Mouse (Mus musculus): ENCODE results near the gene 6030468B19Rik. TPM values are rescaled to one million over a fixed set of nuclear protein-coding genes. Genes with fewer than 3 reads are reported as not detected.

Gene 6030468B19Rik
- polyA plus RNA-seq, 2 experiments = 67.1 to 104 TPM

GRCm38 (mm10) chr11:117791441-117791761, 6.1 kb upstream of the 6030468B19Rik start:
- peaks cover 32 to 39% of the 10 kb centered on the region in 2 experiments for H3K4me1 ChIP-seq (replicated peaks; ENCODE audit: control insufficient read depth in 2 of 2, insufficient read depth in 2 of 2, low read length in 1 of 2)
- no peak overlapping the region for H3K4me3 ChIP-seq (ENCODE audit: insufficient read depth in 1 of 2, low read depth in 2 of 2, low read length in 2 of 2)
- DNase-seq (ENCODE audit: low read depth in 3 of 3, low spot score in 3 of 3) = no peak
- H3K9me3 ChIP-seq (ENCODE audit: control insufficient read depth, low read length) = no peaks in the 10 kb centered on the region
- no peak overlapping the region for H3K9ac ChIP-seq (replicated peaks)
- no peak for TF ChIP-seq EP300 (IDR thresholded peaks at IDR 0.05; ENCODE audit: low read depth)
- no peak for TF ChIP-seq CTCF (IDR thresholded peaks at IDR 0.05; ENCODE audit: low read depth)
- ATAC-seq (ENCODE audit: insufficient read depth) = no peak
- peak overlapping the region; percentile 63; the same call in 1 of the 2 replicates for H3K4me2 ChIP-seq (ENCODE audit: low read depth)
- no peaks in the 10 kb centered on the region for H3K27me3 ChIP-seq (ENCODE audit: control insufficient read depth, insufficient read depth, low read length)
- H3K36me3 ChIP-seq (replicated peaks; ENCODE audit: control insufficient read depth, insufficient read depth, low read depth) = peaks cover 23% of the 10 kb centered on the region
- WGBS (ENCODE audit: insufficient replicate concordance) = 83% methylated on average over 9 of the region's 9 CpGs
- peak overlapping the region; percentile 55 for H3K27ac ChIP-seq

DNA sequence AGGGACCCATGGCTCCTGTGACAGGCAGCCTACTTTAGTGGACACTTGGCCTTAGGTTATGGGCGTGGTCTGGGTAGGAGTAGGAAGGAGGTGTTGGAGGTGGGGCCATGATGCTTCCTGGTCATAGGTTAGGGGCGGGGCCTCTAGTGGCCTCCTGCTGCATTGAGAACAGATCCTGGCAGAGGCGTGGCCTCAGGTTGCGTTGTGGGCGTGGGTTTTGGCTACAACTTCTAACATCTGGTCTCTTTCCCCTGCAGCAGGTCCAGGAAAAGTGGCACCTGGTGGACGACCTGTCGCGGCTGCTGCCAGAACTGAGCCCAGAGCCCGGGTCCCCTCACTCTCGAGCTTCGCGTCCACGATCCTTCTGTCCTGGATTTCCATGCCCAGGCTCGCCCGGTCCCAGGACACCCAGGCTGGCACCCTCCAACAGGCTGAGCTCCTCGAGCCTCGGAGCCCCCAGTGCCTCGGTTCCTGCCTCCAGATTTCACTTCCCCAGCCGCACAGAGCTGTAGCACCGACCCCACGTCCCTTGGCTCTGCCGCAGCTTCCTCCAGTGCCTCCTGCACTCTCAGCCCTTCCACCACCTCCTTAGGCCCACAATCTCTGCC, 5.1 kb upstream of the 6030468B19Rik start:
- H3K4me2 ChIP-seq (ENCODE audit: low read depth) = peak overlapping the region; percentile 69
- peak overlapping the region; percentile 56 for H3K9ac ChIP-seq (replicated peaks)
- peak; percentile 75 for ATAC-seq (ENCODE audit: insufficient read depth)
- peaks cover 14% of the 10 kb centered on the region for H3K36me3 ChIP-seq (replicated peaks; ENCODE audit: control insufficient read depth, insufficient read depth, low read depth)
- peak overlapping the region; percentile 55 for H3K27ac ChIP-seq
- peaks cover 41 to 48% of the 10 kb centered on the region in 2 experiments for H3K4me1 ChIP-seq (replicated peaks; ENCODE audit: control insufficient read depth in 2 of 2, insufficient read depth in 2 of 2, low read length in 1 of 2)
- no peaks in the 10 kb centered on the region for H3K27me3 ChIP-seq (ENCODE audit: control insufficient read depth, insufficient read depth, low read length)
- TF ChIP-seq CTCF (IDR thresholded peaks at IDR 0.05; ENCODE audit: low read depth) = 0 out of 2 replicates have a peak, but pooled peaks have one; percentile 23
- no peak for TF ChIP-seq EP300 (IDR thresholded peaks at IDR 0.05; ENCODE audit: low read depth)
- 7% methylated on average over 22 of the region's 22 CpGs for WGBS (ENCODE audit: insufficient replicate concordance)
- peak overlapping the region in 1 of 2 experiments; percentile 34; a peak in 2 of 4 replicates for H3K4me3 ChIP-seq (ENCODE audit: insufficient read depth in 1 of 2, low read depth in 2 of 2, low read length in 2 of 2)
- no peaks in the 10 kb centered on the region for H3K9me3 ChIP-seq (ENCODE audit: control insufficient read depth, low read length)
- DNase-seq (ENCODE audit: low read depth in 3 of 3, low spot score in 3 of 3) = peak; percentile 89 to 94 (median 91)

DNA sequence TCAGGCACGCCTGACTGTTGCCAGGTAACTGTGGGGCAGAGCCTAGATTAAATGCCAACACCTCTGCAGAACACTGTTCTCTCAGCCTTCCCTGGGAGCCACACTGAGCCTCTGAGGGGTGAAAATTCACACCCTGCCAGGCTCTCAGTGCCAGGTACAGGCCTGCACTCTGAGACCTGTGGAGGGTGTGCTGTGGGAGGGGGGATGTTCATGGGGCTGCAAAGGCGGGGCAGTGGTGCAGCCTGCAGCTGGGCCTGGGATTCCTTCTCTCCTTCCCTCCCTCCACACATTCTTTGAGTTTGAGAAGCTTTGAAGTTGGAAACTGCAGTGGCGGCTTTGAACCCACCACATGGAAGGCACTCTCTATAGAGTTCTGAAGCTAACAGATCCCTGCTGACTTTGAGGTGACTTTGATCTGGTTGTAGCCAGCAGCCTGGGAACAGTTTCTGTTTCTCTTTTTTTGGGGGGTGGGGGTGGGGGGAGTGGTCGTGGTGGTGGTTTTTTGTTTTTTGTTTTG, 3.4 kb upstream of the 6030468B19Rik start:
- Histone ChIP-seq H3K36me3 (replicated peaks; ENCODE audit: control insufficient read depth, insufficient read depth, low read depth) (peaks cover 6% of the 10 kb centered on the region), H3K27ac (peak overlapping the region; percentile 59), H3K4me3 (ENCODE audit: insufficient read depth in 1 of 2, low read depth in 2 of 2, low read length in 2 of 2) (no peak overlapping the region), H3K9me3 (ENCODE audit: control insufficient read depth, low read length) (no peaks in the 10 kb centered on the region), H3K4me1 (replicated peaks; ENCODE audit: control insufficient read depth in 2 of 2, insufficient read depth in 2 of 2, low read length in 1 of 2) (peaks cover 44 to 49% of the 10 kb centered on the region in 2 experiments), H3K9ac (replicated peaks) (no peak overlapping the region), H3K27me3 (ENCODE audit: control insufficient read depth, insufficient read depth, low read length) (no peaks in the 10 kb centered on the region), H3K4me2 (ENCODE audit: low read depth) (no peak overlapping the region)
- 77% methylated on average over 4 of the region's 4 CpGs for WGBS (ENCODE audit: insufficient replicate concordance)
- ATAC-seq (ENCODE audit: insufficient read depth) (no peak), DNase-seq (ENCODE audit: low read depth in 3 of 3, low spot score in 3 of 3) (no peak)
- no peak for TF ChIP-seq EP300 (IDR thresholded peaks at IDR 0.05; ENCODE audit: low read depth)
- TF ChIP-seq CTCF (IDR thresholded peaks at IDR 0.05; ENCODE audit: low read depth) = no peak

GRCm38 (mm10) chr11:117796954-117797353, 506 bp upstream of the 6030468B19Rik start:
- Histone ChIP-seq H3K4me1 (replicated peaks; ENCODE audit: control insufficient read depth in 2 of 2, insufficient read depth in 2 of 2, low read length in 1 of 2) (peaks cover 50 to 56% of the 10 kb centered on the region in 2 experiments), H3K9ac (replicated peaks) (peak overlapping the region; percentile 85), H3K27me3 (ENCODE audit: control insufficient read depth, insufficient read depth, low read length) (no peaks in the 10 kb centered on the region), H3K36me3 (replicated peaks; ENCODE audit: control insufficient read depth, insufficient read depth, low read depth) (peaks cover 25% of the 10 kb centered on the region), H3K4me2 (ENCODE audit: low read depth) (peak overlapping the region; percentile 87), H3K9me3 (ENCODE audit: control insufficient read depth, low read length) (no peaks in the 10 kb centered on the region), H3K27ac (peak overlapping the region; percentile 99), H3K4me3 (ENCODE audit: insufficient read depth in 1 of 2, low read depth in 2 of 2, low read length in 2 of 2) (peak overlapping the region; percentile 77 to 88)
- no peak for TF ChIP-seq CTCF (IDR thresholded peaks at IDR 0.05; ENCODE audit: low read depth)
- TF ChIP-seq EP300 (IDR thresholded peaks at IDR 0.05; ENCODE audit: low read depth) = no peak
- DNase-seq (ENCODE audit: low read depth in 3 of 3, low spot score in 3 of 3) = no peak
- WGBS (ENCODE audit: insufficient replicate concordance) = 18% methylated on average over 5 of the region's 5 CpGs
- ATAC-seq (ENCODE audit: insufficient read depth) = peak; percentile 22

GRCm38 (mm10) chr11:117798160-117798541, 691 bp downstream of the 6030468B19Rik start:
- H3K4me3 ChIP-seq (ENCODE audit: insufficient read depth in 1 of 2, low read depth in 2 of 2, low read length in 2 of 2) = peak overlapping the region; percentile 77 to 88
- H3K9me3 ChIP-seq (ENCODE audit: control insufficient read depth, low read length) = no peaks in the 10 kb centered on the region
- 0% methylated on average over 2 of the region's 2 CpGs for WGBS (ENCODE audit: insufficient replicate concordance)
- peaks cover 46 to 52% of the 10 kb centered on the region in 2 experiments for H3K4me1 ChIP-seq (replicated peaks; ENCODE audit: control insufficient read depth in 2 of 2, insufficient read depth in 2 of 2, low read length in 1 of 2)
- H3K4me2 ChIP-seq (ENCODE audit: low read depth) = peak overlapping the region; percentile 87
- H3K27me3 ChIP-seq (ENCODE audit: control insufficient read depth, insufficient read depth, low read length) = no peaks in the 10 kb centered on the region
- peak overlapping the region; percentile 85 for H3K9ac ChIP-seq (replicated peaks)
- DNase-seq (ENCODE audit: low read depth in 3 of 3, low spot score in 3 of 3) (peak in 1 of 3 experiments; percentile 55), ATAC-seq (ENCODE audit: insufficient read depth) (peak; percentile 54)
- H3K36me3 ChIP-seq (replicated peaks; ENCODE audit: control insufficient read depth, insufficient read depth, low read depth) = peaks cover 37% of the 10 kb centered on the region
- H3K27ac ChIP-seq = peak overlapping the region; percentile 99
- TF ChIP-seq CTCF (IDR thresholded peaks at IDR 0.05; ENCODE audit: low read depth) = no peak
- TF ChIP-seq EP300 (IDR thresholded peaks at IDR 0.05; ENCODE audit: low read depth) = peak; percentile 29

All from liver, embryonic 14.5 days (tissue).